Mouse (Mus musculus) cortical plate, adult 2 months (tissue): ENCODE results near the gene Pla2g2f. TPM values are rescaled to one million over a fixed set of nuclear protein-coding genes. Genes with fewer than 3 reads are reported as not detected.

Source experiments
- H3K27ac ChIP-seq: fragments of 200-500 bp; 2 replicates; pipeline ENCODE4 v1.5.1; 2012; ENCODE audit warnings: low read length, control low read depth, inconsistent platforms; ENCODE audit not compliant: insufficient read depth
- H3K4me1 ChIP-seq: fragments of 200-500 bp; 2 replicates; pipeline ENCODE4 v1.6.1; 2011; ENCODE audit warnings: low read length; ENCODE audit not compliant: control insufficient read depth, insufficient read depth
- H3K4me3 ChIP-seq: fragments of 200-500 bp; 2 replicates; pipeline ENCODE4 v1.5.1; 2011; ENCODE audit warnings: mild to moderate bottlenecking, low read length, control low read depth; ENCODE audit not compliant: insufficient read depth
- CTCF ChIP-seq: fragments of 200-500 bp; IDR thresholded peaks from 2 replicates; pipeline ENCODE4 v1.5.1; 2011; ENCODE audit warnings: mild to moderate bottlenecking, control low read depth, low read length; ENCODE audit not compliant: insufficient read depth; ENCODE audit errors: extremely low read depth
- POLR2A ChIP-seq: fragments of 200-500 bp; IDR thresholded peaks from 2 replicates; pipeline ENCODE4 v1.6.1; 2011; ENCODE audit warnings: mild to moderate bottlenecking, low read length, control low read depth; ENCODE audit not compliant: insufficient read depth; ENCODE audit errors: extremely low read depth
- polyA plus RNA-seq: library from polyadenylated mRNA; depleted of rRNA; stranded (reverse); fragments of >200 nt; gene quantifications from 2 replicates; pipeline ENCODE4 v1.2.3, GENCODE M21; 2012; rRNA removed

Pla2g2f gene
- 0.06 and 0.76 TPM in 2 replicates for polyA plus RNA-seq

- TF ChIP-seq POLR2A (no peak), CTCF (no peak)
- Histone ChIP-seq H3K4me3 (no peak within 1 kb of the TSS), H3K4me1 (peaks cover 5% of the 10 kb centered on the region), H3K27ac (no peak within 1 kb of the TSS)
Observed at GRCm38 (mm10) chr4:138757416-138757815, at the start of gene Pla2g2f. Pla2g2f (minus strand) TSS chr4:138757626.

- Histone ChIP-seq H3K4me1 (peaks cover 7% of the 10 kb centered on the region), H3K4me3 (no peak overlapping the region), H3K27ac (no peak overlapping the region)
- TF ChIP-seq CTCF: no peak
- no peak for TF ChIP-seq POLR2A
Observed at GRCm38 (mm10) chr4:138806920-138807541, 49.6 kb upstream of the Pla2g2f start.

GRCm38 (mm10) chr4:138806160-138806559, 48.7 kb upstream of the Pla2g2f start:
- Histone ChIP-seq H3K4me1 (peaks cover 10% of the 10 kb centered on the region), H3K27ac (no peak overlapping the region), H3K4me3 (no peak overlapping the region)
- TF ChIP-seq POLR2A (no peak), CTCF (no peak)

- Histone ChIP-seq H3K4me3 (no peak overlapping the region), H3K4me1 (peaks cover 14% of the 10 kb centered on the region), H3K27ac (0 out of 2 replicates have a peak overlapping the region, but pooled peaks have one; percentile 9)
- TF ChIP-seq POLR2A: no peak
- no peak for TF ChIP-seq CTCF
Observed at GRCm38 (mm10) chr4:138805248-138805647, 47.8 kb upstream of the Pla2g2f start.

- no peak overlapping the region for H3K4me3 ChIP-seq
- H3K4me1 ChIP-seq: peaks cover 14% of the 10 kb centered on the region
- TF ChIP-seq CTCF (no peak), POLR2A (no peak)
- peak overlapping the region; percentile 96 for H3K27ac ChIP-seq
Observed at GRCm38 (mm10) chr4:138802917-138803316, 45.5 kb upstream of the Pla2g2f start.

GRCm38 (mm10) chr4:138801631-138802030, 44.2 kb upstream of the Pla2g2f start:
- peaks cover 14% of the 10 kb centered on the region for H3K4me1 ChIP-seq
- no peak overlapping the region for H3K4me3 ChIP-seq
- H3K27ac ChIP-seq: peak overlapping the region; percentile 96
- TF ChIP-seq CTCF: no peak
- TF ChIP-seq POLR2A: 0 out of 2 replicates have a peak, but pooled peaks have one; percentile 4

- TF ChIP-seq CTCF: no peak
- no peak for TF ChIP-seq POLR2A
- peaks cover 9% of the 10 kb centered on the region for H3K4me1 ChIP-seq
- no peak overlapping the region for H3K4me3 ChIP-seq
- H3K27ac ChIP-seq: peak overlapping the region; percentile 82
Observed at GRCm38 (mm10) chr4:138800134-138800744, 42.8 kb upstream of the Pla2g2f start.

- Histone ChIP-seq H3K27ac (no peak overlapping the region), H3K4me3 (no peak overlapping the region), H3K4me1 (peaks cover 8% of the 10 kb centered on the region)
- TF ChIP-seq CTCF (no peak), POLR2A (no peak)
Observed at GRCm38 (mm10) chr4:138797217-138797570, 39.8 kb upstream of the Pla2g2f start.

GRCm38 (mm10) chr4:138796513-138797216, 39.2 kb upstream of the Pla2g2f start:
- peaks cover 6% of the 10 kb centered on the region for H3K4me1 ChIP-seq
- H3K4me3 ChIP-seq: no peak overlapping the region
- TF ChIP-seq CTCF (no peak), POLR2A (no peak)
- H3K27ac ChIP-seq: no peak overlapping the region

GRCm38 (mm10) chr4:138794344-138794743, 36.9 kb upstream of the Pla2g2f start:
- H3K27ac ChIP-seq: no peak overlapping the region
- no peak overlapping the region for H3K4me3 ChIP-seq
- H3K4me1 ChIP-seq: no peaks in the 10 kb centered on the region; the same call in 1 of the 2 replicates
- TF ChIP-seq POLR2A: no peak
- TF ChIP-seq CTCF: no peak
